Mouse (Mus musculus) embryo, embryonic 10 days (tissue): ENCODE data around the gene Prr13.

Experiments
- DNase-seq: peaks from one replicate; pipeline ENCODE4 v3.0.0-alpha.2; 2015; ENCODE audit warnings: low spot score

Gene Prr13

GRCm38 (mm10) chr15:102505073-102505769 lies 46.4 kb downstream of the Prr13 start:
- DNase-seq: no peak

GRCm38 (mm10) chr15:102505770-102506463 lies 47.1 kb downstream of the Prr13 start:
- DNase-seq: no peak

DNA sequence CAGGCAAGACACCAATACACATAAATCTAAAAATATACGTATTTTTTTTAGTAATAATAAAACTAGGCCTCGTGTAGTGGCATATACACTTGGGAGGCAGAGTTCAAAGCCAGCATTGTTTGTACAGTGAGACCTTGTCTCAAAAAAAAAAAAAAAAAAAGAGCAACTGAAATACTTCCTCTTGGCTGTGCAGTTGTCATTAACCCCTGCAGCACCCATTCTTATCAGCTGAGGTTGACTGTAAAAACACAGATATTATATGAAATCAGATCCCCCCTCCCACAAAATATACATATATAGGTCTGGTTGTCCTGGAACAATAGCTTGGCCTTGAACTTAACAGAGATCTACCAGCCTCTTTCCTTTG lies 47.6 kb downstream of the Prr13 start:
- no peak for DNase-seq

DNA sequence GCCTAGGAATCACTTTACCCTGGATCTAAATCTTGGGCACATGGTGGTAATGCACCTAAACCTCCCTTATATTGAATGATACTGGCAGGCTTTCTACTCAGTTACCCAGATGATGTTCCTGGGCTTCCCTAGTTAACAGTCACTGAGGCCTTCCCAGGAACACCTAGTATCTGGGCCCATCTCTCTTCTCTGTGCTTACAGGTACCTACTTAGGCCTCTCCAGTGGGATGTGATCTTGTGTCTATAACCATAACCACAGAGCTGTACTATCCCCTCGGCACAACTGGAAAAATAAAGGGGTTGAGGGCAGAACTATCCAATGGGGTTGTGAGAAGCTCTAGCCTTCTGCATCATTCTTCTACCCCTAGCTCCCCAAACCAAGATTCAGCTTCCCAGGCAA lies 48.0 kb downstream of the Prr13 start:
- no peak for DNase-seq

DNA sequence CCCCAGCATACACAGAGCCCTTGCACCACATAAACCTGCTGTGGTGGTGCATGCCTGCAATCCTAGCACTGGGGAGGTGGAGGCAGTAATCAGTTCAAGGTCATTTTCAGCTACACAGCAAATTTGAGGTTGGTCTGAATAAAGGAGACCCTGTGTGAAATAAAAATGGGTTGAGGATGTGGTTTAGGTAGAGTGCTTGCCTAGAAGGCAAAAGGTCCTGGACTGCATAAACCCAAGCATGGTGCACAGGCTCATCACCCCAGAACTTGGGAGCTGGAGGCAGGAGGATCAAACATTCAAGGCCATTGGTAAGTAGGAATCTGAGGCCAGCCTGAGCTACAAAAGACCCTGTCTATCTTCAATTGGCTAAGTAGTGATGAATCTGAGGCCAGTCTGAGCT lies 48.7 kb downstream of the Prr13 start:
- no peak for DNase-seq

DNA sequence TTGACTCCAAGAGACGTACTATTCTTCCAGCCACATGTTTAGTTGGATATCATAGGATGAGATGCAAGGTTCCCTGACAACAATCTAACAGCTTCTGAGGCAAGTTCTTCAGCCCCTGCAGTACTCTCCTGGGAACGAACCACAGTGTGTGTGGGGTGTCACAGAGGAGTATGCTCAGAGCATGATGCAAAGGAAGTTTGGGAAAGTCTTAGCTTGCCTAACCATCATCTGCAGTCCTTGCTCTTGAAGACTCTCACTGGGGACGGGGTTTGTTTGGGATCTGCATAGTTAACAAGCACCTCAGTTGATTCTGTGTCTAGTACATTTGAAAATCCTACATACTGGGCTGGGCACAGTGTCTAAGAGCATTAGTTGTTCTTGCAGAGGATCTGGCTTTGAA lies 49.5 kb downstream of the Prr13 start:
- DNase-seq: no peak

DNA sequence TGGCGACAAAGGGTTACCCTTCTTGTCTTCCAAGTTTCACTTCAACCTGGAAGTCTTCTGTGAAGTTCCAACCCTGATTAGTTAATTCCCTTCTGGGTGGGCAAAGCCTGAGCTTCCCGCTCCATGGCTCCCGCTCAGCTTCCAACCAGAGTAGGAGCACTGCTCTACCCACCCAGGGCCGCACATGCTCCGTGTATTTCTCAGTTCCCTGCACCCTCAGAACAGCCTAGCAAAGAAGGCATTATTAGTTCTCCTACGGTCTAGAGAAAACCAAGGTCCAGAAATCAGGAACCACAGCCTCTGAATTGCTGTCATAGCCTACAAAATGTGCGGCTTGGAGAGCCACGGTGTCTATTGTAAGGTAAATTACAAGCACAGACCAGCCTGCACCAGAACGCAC lies 51.3 kb downstream of the Prr13 start:
- DNase-seq: no peak

DNA sequence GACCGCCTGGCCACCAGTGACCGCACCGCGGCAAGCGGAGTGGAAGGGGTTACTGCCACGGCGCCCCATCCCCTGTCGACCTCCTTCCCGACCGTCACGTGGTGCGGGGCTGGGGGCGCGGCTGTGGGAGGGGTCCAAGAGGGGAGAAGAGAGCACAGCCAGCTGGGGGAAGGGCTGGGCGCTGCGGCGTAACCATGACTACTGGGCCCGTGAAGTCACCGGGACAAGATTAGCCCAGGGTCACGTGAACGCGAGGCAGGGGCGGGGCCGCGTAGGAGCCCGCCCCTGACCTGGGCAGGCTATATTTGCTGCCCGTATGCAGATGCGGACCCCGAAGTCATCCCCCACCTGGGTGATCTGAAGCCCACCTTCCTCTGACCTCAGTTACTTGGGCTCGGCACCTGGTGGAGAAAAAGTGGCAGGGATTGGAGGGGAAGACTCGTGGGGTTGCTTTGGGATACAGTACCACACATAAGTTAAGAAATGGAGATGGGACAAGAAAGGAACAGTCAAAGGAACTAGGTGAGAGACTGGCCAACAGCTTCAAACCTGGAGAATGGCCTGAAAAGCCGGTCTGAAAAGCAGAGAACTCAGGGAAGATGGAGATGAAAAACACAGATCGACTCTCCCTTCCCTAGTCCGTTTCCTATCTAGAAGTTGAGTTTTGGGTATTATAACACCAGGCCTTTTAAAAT lies 51.9 kb downstream of the Prr13 start:
- DNase-seq: peak; percentile 96

DNA sequence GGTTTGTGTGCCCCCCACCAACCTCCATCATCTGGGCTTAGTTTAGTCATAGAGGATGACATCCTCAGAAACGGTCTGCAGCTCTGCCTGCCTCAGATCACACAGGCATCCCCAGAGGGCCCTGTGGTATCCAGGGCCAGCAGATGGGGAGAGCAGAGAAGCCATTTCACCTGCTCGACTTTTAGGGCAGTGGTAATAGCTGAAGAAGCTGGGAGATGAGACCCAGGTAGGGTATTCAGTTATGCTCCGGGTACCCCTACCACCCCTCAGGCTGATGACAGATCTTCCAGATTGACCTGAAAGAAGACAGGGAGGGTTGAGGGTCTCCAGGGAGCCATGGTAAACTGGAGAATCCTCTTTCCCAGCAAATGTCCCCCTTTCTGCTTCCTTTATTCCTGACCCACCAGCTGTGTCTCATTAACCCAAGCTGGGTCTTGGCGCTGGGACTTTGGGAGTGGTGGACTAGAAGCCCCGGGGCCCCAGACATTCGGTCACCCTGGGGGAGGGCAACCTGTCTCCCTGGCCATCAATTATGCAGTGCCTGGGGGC lies 52.5 kb downstream of the Prr13 start:
- peak; percentile 61 for DNase-seq

GRCm38 (mm10) chr15:102512010-102512409 lies 53.2 kb downstream of the Prr13 start:
- DNase-seq: peak; percentile 30
